Mouse (Mus musculus) macrophage (primary cell): ENCODE data around the gene Plekha5. TPM values are rescaled to one million over a fixed set of nuclear protein-coding genes. Genes with fewer than 3 reads are reported as not detected.
"Not testable (repeated sequence)": the region's sequence is repeated elsewhere in the genome, so short reads cannot be mapped to it uniquely, and the experiment has no call there.

ENCODE experiments used
- H3K27ac ChIP-seq: fragments of 350-480 bp; formaldehyde crosslinking; 2 replicates; pipeline ENCODE4 v1.9.0; 2021
- H3K36me3 ChIP-seq: fragments of 350-480 bp; formaldehyde crosslinking; 2 replicates; pipeline ENCODE4 v1.9.0; 2021; ENCODE audit errors: inconsistent target
- H3K4me3 ChIP-seq: fragments of 350-480 bp; formaldehyde crosslinking; 2 replicates; pipeline ENCODE4 v1.9.0; 2021; ENCODE audit errors: inconsistent target
- H3K79me2 ChIP-seq: fragments of 350-480 bp; formaldehyde crosslinking; 2 replicates; pipeline ENCODE4 v1.9.0; 2021; ENCODE audit errors: inconsistent target
- WGBS: methylation state at CpG from one replicate; pipeline ENCODE4 v1.1.7; 2026; ENCODE audit warnings: inconsistent platforms; ENCODE audit not compliant: missing documents; 5-methylcytosine and 5-hydroxymethylcytosine counted together
- polyA plus RNA-seq: library from polyadenylated mRNA; stranded (reverse); fragments of 250-400 nt; gene quantifications from 3 replicates; pipeline ENCODE4 v1.2.4, GENCODE M21; 2018; ENCODE audit warnings: inconsistent platforms

Plekha5 gene
- polyA plus RNA-seq, 1 experiment from 2014 or later: 3.2 TPM

DNA sequence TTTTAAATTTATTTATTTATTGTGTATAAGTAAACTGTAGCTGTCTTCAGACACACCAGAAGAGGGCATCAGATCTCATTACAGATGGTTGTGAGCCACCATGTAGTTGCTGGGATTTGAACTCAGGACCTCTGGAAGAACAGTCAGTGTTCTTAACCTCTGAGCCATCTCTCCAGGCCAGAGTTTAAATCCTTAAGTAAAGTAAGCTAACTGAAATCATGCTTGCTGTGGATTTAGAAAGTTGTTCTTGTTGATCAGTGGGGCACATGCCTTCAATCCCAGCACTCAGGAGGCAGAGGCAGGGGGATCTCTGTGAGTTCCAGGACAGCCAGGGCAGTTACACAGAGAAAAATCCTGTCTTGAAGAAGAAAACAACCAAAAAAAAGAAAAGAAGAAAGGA, 155.1 kb downstream of the Plekha5 start:
- H3K27ac ChIP-seq, H3K36me3 ChIP-seq, H3K4me3 ChIP-seq: not testable (repeated sequence)

DNA sequence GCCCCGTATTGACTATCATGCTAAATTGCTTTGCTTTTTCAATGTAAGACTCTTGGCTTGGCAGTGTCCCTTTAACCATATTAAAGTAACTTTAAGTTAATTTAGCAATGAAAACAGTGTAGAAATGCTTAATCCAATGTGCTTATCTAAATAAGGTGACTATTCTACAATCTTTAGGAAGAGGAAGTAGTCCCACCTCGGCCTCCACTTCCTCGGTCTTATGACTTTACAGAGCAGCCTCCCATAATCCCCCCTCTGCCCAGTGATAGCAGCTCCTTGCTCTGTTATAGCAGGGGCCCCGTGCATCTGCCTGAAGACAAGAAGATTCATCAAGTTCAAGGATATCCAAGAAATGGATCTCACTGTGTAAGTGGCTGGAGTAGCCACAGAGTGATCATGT, 156.3 kb downstream of the Plekha5 start:
- Histone ChIP-seq H3K4me3 (no peak overlapping the region), H3K79me2 (no peaks in the 10 kb centered on the region), H3K36me3 (no peaks in the 10 kb centered on the region), H3K27ac (no peak overlapping the region)
- WGBS: 40% methylated on average over 4 of the region's 4 CpGs

More for the DNA sequence above, 155.1 kb downstream of the Plekha5 start:
- not testable (repeated sequence) for H3K79me2 ChIP-seq

DNA sequence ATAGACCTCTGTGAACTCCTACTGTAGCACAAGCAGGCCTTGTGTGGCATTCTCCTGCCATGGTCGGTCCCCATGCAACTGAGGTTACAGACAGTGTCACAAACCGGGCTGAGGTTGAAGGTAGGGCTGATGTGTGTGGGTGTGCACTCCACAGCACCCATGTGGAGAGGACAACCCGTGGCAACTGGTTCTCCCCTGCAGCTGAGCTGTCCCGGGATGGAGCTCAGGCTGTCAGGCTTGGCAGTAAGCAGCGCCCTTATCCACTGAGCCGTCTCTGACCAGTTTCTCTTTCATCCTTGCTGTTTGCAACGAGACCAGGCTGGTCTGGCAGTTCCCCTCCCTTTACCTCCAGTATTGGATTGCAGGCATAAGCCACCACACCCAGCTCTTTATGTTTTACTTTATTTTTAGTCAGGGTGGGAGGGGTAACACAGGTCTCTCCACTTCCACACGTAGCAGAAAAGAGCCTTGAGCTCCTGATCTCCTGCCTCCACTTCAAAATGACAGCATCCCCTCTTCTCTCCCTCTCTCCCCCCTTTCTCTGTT, 162.9 kb downstream of the Plekha5 start:
- no peaks in the 10 kb centered on the region for H3K79me2 ChIP-seq
- H3K36me3 ChIP-seq: no peaks in the 10 kb centered on the region
- H3K27ac ChIP-seq: no peak overlapping the region
- no peak overlapping the region for H3K4me3 ChIP-seq
- 93% methylated on average over 8 of the region's 8 CpGs for WGBS

DNA sequence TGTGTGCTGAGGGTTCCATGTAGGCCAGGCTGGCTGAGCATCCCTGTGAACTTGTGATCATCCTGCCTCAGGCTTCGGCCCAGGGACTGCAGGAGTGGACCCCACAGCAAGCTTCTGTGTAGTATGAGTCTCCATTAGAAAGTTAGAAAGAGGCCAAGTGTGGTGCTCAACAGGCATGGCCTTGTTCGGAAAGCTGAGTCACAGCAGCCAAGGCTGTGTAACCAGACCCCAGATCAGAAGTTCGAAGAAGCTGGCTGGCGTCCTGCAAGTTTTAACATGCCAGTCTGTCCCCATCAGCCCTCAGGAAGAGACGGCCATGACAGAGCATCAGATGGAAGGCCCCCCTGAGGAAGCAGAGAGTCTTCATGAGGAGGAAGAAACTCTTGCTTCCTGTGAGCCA, 167.5 kb downstream of the Plekha5 start:
- no peaks in the 10 kb centered on the region for H3K36me3 ChIP-seq
- no peak overlapping the region for H3K27ac ChIP-seq
- no peak overlapping the region for H3K4me3 ChIP-seq
- H3K79me2 ChIP-seq: no peaks in the 10 kb centered on the region
- WGBS: 98% methylated on average over 5 of the region's 5 CpGs

DNA sequence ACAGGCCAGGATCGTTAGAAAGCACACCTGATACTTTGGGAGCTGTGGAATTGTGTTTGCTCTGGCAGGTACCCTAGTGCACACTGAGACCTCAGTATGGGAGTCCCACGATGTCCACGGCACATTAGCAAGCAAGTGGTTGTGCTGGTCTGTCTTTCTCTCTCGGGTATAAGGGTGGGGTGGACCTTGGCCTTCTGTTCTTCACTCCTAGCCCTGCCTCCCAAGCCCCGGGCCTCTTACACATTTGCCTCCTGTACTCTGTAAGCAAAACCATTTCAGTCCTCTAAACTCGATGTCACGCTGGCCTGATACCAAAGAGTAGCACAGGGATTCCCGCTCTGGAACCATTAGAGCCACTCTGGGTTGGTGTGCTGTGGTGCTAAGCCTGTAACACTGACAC, 168.9 kb downstream of the Plekha5 start:
- H3K36me3 ChIP-seq: no peaks in the 10 kb centered on the region
- no peaks in the 10 kb centered on the region for H3K79me2 ChIP-seq
- no peak overlapping the region for H3K27ac ChIP-seq
- WGBS: 96% methylated on average over 8 of the region's 8 CpGs
- H3K4me3 ChIP-seq: no peak overlapping the region

DNA sequence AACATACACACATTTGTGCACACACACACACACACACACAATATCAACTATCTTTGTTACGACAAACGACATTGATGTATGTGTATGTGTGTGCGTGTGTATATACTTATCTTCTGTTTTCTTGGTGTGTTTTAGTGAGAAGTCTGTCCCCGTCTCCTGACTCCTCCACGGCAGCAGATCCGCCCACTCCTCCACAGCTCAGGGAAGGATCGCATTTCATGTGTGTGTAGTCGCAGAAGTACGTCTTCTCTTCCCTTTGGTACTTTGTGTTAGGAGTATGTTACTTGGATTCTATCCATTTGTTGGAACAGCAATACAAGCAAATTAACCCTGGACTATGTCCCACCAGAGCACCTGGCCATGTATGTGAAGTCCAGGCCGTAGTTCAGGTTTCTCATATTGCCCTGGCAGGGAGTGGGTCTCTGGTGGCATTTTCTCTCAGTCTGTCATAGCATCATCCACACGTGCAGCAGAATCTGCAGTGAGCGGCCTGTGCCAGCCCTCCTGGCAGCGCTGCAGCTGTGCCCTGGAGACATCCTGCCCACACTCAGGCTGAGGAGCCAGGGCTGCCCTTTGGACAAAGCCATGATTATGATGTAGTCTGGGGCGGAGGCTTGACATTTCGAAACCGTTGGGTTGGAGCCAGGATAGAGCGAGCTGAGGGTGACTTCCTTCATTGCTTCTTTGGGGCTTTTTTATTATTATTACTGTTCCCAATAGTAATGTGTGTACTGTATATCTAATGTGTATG, 169.7 kb downstream of the Plekha5 start:
- 81% methylated on average over 17 of the region's 17 CpGs for WGBS
- Histone ChIP-seq H3K36me3 (no peaks in the 10 kb centered on the region), H3K4me3 (no peak overlapping the region), H3K27ac (no peak overlapping the region), H3K79me2 (no peaks in the 10 kb centered on the region)

DNA sequence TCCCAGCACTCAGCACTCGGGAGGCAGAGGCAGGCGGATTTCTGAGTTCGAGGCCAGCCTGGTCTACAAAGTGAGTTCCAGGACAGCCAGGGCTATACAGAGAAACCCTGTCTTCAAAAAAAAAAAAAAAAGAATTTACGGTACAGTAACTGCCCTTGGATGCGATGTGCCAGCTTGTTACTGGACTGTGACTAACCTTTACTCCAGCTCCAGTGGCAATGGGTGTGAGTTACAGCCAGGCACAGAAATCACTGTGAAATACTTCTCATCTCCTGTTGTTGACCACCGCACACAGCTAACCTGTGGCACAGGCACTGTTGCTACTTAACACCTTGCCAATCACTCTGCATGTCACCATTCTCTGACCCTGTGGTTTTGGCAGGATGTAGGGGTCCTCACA, 171.7 kb downstream of the Plekha5 start:
- WGBS: 91% methylated on average over 6 of the region's 6 CpGs
- H3K79me2 ChIP-seq, H3K36me3 ChIP-seq, H3K27ac ChIP-seq, H3K4me3 ChIP-seq: not testable (repeated sequence)

DNA sequence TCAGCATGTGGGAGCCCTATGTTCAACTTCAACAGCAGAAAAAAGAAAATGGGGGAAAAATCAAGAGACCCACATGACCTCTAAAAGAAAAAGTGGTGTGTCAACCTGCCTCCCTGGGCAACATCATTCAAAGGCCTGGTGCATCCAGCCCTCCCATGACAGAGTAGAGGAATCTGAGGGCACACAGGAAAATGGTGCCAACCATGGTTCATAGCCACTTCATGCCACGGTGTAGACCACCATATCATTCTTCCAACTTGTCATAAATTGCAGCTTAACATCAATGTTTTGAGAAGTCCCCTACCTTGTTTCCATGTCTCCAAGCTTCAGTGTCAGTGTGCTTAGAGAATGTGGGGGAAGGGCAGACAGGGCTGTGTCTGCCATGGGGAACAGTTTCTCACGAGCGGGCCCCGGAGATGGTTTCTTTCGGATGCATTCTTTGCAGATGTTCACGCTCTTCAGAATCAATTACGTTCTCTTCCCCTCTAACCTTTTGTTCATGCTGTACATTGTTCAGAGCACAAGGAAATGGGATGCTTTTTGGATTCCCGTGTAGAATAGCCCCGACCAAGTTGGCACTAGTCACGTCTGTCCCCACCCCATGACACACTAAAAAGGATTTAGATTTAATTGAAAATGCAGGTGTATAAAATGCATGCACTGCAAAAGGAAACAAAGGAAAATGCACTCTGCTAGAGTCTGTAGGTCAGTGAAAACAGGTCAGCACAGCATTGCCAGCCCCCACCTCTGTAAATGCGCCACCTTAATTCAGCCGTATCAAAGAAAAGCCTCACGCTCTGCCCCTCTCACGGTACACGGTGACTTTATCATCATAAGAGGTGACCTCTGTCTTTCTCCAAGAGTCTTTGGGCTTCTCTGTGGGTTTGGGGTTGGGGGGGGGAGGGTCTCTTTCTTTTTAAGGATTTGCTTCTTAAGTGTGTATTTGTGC, 173.8 kb downstream of the Plekha5 start:
- no peaks in the 10 kb centered on the region for H3K79me2 ChIP-seq
- 95% methylated on average over 15 of the region's 15 CpGs for WGBS
- H3K4me3 ChIP-seq: no peak overlapping the region
- no peak overlapping the region for H3K27ac ChIP-seq
- H3K36me3 ChIP-seq: no peaks in the 10 kb centered on the region

DNA sequence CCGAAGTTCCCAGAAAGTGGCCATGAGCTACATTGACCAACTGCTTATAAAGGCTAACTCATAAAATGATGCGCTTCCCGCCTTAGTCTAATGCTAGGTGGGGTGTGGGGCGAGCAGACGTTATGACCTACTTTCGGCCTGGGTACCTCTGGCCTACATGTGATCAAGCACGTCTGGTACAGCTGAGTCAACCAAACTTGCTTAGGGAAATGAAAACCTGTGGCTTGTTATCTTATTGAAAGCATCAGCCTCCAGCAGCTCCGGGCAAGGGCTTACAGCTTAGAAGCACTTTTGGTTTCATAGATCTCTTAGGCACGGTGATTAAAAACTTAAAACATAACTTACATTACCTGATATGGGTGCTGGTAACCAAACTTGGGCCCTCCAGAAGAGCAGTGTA, 174.7 kb downstream of the Plekha5 start:
- Histone ChIP-seq H3K79me2 (no peaks in the 10 kb centered on the region), H3K4me3 (no peak overlapping the region), H3K36me3 (no peaks in the 10 kb centered on the region), H3K27ac (no peak overlapping the region)
- WGBS: 83% methylated on average over 9 of the region's 9 CpGs

DNA sequence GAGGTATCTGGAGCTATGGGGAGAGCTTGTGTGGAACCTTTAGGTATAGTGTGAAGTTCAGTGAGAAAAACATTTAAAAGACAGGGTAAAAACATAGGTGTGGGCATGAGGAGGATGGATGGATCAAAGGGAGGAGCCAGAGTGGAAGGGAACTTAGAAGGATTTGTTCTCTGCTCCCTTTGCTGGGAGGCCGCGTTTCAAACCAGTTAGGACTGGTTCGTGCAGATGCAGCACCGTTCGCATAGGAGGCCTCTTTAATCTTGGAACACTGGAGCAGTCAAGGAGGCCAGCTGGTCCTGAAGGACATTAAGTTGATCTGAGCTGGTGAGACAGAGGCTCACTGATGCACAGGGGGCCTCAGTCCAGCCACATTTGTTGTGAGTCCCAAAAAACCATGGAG, 175.5 kb downstream of the Plekha5 start:
- WGBS: 96% methylated on average over 5 of the region's 5 CpGs
- H3K27ac ChIP-seq: no peak overlapping the region

DNA sequence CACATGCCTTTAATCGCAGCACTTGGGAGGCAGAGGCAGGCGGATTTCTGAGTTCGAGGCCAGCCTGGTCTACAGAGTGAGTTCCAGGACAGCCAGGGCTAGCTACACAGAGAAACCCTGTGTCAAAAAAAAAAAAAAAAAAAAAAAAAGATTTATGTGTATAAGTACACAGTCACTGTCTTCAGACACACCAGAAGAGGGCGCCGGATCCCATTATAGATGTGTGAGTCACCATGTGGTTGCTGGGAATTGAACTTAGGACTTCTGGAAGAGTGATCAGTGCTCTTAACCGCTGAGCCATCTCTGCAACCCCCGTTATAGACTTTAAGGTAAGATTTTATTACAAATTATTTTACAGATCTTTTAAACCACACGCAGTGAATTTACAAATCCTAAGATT, 176.8 kb downstream of the Plekha5 start:
- 100% methylated on average over 5 of the region's 8 CpGs for WGBS
- not testable (repeated sequence) for H3K79me2 ChIP-seq, H3K4me3 ChIP-seq, H3K36me3 ChIP-seq, H3K27ac ChIP-seq

More for the DNA sequence above, 175.5 kb downstream of the Plekha5 start:
- no peak overlapping the region for H3K4me3 ChIP-seq
- H3K79me2 ChIP-seq: no peaks in the 10 kb centered on the region
- H3K36me3 ChIP-seq: no peaks in the 10 kb centered on the region

DNA sequence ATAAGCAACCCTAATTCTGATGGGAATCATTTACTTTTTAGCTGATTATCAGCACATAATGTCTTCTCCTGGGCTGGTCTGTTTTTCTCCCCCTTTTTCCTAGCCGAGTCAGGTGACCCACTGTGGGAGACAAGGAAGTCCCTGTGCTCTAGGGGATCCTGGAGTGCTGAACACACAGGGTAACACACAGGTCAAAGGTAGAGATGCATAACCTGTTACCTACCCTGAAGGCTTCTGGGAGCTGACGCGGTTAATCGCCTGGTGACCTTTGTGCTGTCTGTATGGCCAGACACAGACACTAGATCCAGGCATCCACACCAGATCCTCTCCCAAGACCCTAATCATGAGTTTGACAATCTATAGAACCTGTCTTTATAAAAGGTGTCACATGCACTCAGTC, 177.3 kb downstream of the Plekha5 start:
- H3K4me3 ChIP-seq: no peak overlapping the region
- H3K27ac ChIP-seq: no peak overlapping the region
- WGBS: 91% methylated on average over 4 of the region's 4 CpGs
- no peaks in the 10 kb centered on the region for H3K79me2 ChIP-seq
- H3K36me3 ChIP-seq: no peaks in the 10 kb centered on the region

DNA sequence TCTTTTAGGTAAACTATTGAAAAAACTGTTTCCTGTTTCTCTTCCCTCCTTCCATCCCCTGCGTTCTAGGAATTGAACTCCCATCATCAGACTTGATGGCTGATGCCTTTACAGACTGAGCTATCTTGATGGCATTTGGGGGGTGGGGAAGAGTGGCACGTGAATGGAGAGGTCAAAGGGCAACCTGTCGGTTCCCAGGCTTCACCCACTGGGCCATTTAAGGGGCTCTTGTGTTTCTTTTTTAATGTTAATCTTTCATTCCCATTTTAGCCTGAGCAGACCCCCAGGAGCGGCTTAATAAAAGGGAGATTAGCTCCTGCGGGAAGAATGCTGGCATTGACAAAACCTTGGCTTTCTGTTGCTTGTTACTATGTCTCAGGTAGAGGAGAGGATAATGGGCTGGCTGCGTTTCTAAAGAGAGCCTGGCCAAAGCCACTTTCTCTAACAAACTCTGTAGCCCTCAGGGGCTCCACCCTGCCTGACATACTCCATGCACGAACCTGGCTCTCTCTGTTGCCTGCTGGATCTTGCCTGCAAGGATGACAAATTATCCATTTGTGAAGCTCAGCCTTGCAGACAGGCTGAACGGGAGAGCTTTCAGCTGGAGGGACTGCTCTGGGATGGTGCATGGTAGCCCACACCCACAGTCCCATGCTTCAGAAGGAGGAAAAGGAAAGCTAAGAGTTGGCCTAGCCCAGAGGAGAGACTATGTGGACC, 179.5 kb downstream of the Plekha5 start:
- H3K36me3 ChIP-seq: no peaks in the 10 kb centered on the region
- H3K4me3 ChIP-seq: no peak overlapping the region
- WGBS: 87% methylated on average over 8 of the region's 8 CpGs
- no peaks in the 10 kb centered on the region for H3K79me2 ChIP-seq
- H3K27ac ChIP-seq: no peak overlapping the region

DNA sequence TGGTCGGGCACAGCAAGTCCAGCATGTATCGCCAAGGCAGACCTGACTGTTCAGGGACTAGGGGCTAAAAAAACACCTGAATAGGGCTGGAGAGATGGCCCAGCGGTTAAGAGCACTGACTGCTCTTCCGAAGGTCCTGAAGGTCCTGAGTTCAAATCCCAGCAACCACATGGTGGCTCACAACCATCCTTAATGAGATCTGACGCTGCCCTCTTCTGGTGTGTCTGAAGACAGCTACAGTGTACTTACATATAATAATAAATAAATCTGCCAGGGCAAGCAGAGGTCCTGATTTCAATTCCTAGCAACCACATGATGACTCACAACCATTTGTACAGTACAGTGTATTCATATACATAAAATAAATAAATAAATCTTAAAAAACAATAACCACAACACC, 181.3 kb downstream of the Plekha5 start:
- not testable (repeated sequence) for H3K36me3 ChIP-seq, H3K4me3 ChIP-seq, H3K79me2 ChIP-seq, H3K27ac ChIP-seq
- WGBS: 94% methylated on average over 5 of the region's 5 CpGs
